Mouse (Mus musculus) midbrain, postnatal 0 days (tissue): ENCODE data around the gene Tmbim7. TPM values are rescaled to one million over a fixed set of nuclear protein-coding genes. Genes with fewer than 3 reads are reported as not detected.

ENCODE experiments used
- ATAC-seq: fragments of 200-750 bp; cut with Nextera tagmentation; 2 replicates; pipeline ENCODE4 v1.8.0; 2017; ENCODE audit warnings: moderate number of reproducible peaks, mild to moderate bottlenecking, moderate TSS enrichment, moderate library complexity; ENCODE audit not compliant: low FRiP score
- DNase-seq: peaks from one replicate; pipeline ENCODE4 v3.0.0-alpha.2; 2015; ENCODE audit warnings: low spot score
- H3K27ac ChIP-seq: fragments of 300-500 bp; sonication (generic); 2 replicates; pipeline ENCODE4 v1.5.1; 2014; ENCODE audit warnings: low read depth, mild to moderate bottlenecking, low read length, mixed read lengths
- H3K27me3 ChIP-seq: fragments of 300-500 bp; sonication (generic); 2 replicates; pipeline ENCODE4 v1.6.1; 2014; ENCODE audit warnings: low read length, control low read depth, mixed read lengths; ENCODE audit not compliant: insufficient read depth
- H3K36me3 ChIP-seq: fragments of 300-500 bp; sonication (generic); 2 replicates; pipeline ENCODE4 v1.6.1; 2014; ENCODE audit warnings: low read length, control low read depth, mixed read lengths; ENCODE audit not compliant: insufficient read depth
- H3K4me1 ChIP-seq: fragments of 300-500 bp; sonication (generic); 2 replicates; pipeline ENCODE4 v1.6.1; 2014; ENCODE audit warnings: mild to moderate bottlenecking, control low read depth, antibody characterized with exemption, low read length, mixed read lengths; ENCODE audit not compliant: insufficient read depth
- H3K4me2 ChIP-seq: fragments of 300-500 bp; sonication (generic); 2 replicates; pipeline ENCODE4 v1.6.1; 2014; ENCODE audit warnings: low read depth, mild to moderate bottlenecking, low read length, mixed read lengths; ENCODE audit not compliant: poor library complexity, severe bottlenecking
- H3K4me3 ChIP-seq: fragments of 300-500 bp; sonication (generic); 2 replicates; pipeline ENCODE4 v1.5.1; 2014; ENCODE audit warnings: low read depth, mild to moderate bottlenecking, low read length, moderate library complexity
- H3K9ac ChIP-seq: fragments of 300-500 bp; sonication (generic); replicated peaks from 2 replicates; pipeline ENCODE4 v1.6.1; 2014; ENCODE audit warnings: mild to moderate bottlenecking, low read length, moderate library complexity, mixed read lengths; ENCODE audit not compliant: poor library complexity, severe bottlenecking
- H3K9me3 ChIP-seq: fragments of 300-500 bp; sonication (generic); 2 replicates; pipeline ENCODE4 v1.6.1; 2016; ENCODE audit warnings: low read length, control low read depth
- CTCF ChIP-seq: IDR thresholded peaks from 2 replicates; pipeline ENCODE4 v1.5.1; 2016; ENCODE audit warnings: antibody characterized with exemption, mild to moderate bottlenecking
- WGBS: fragments of 180-500 bp; shearing (Covaris S2); extraction: QIAGEN DNeasy Blood & Tissue Kit; methylation state at CpG from one replicate; pipeline ENCODE4 v1.1.7; 2014; 5-methylcytosine and 5-hydroxymethylcytosine counted together
- polyA plus RNA-seq: library from polyadenylated mRNA; unstranded; fragments of >200 nt; fragmentation: Nextera tagmentation; extraction: Ambion mirVana; gene quantifications from 2 replicates; pipeline ENCODE4 v1.2.1, GENCODE M21; 2015
- total RNA-seq: library from RNA; depleted of rRNA; stranded (reverse); fragments of >200 nt; gene quantifications from 2 replicates; pipeline ENCODE4 v1.2.3, GENCODE M21; 2014

Tmbim7 gene
- total and polyA plus RNA-seq, 2 experiments from 2014 or later, result not detected

- H3K36me3 ChIP-seq, result peaks cover 21% of the 10 kb centered on the region
- H3K27me3 ChIP-seq, result no peaks in the 10 kb centered on the region
- no peak overlapping the region for H3K27ac ChIP-seq
- H3K4me3 ChIP-seq, result no peak overlapping the region
- no peaks in the 10 kb centered on the region for H3K4me1 ChIP-seq
- 55% methylated on average over 16 of the region's 16 CpGs for WGBS
- no peak for TF ChIP-seq CTCF
- H3K9me3 ChIP-seq, result no peaks in the 10 kb centered on the region
- DNase-seq (peak; percentile 5), ATAC-seq (no peak)
- H3K9ac ChIP-seq, result no peak overlapping the region
- H3K4me2 ChIP-seq, result no peak overlapping the region
Measured at GRCm38 (mm10) chr5:3631512-3632271, 19.3 kb upstream of the Tmbim7 start.

GRCm38 (mm10) chr5:3632285-3632684, 18.7 kb upstream of the Tmbim7 start:
- H3K4me1 ChIP-seq, result no peaks in the 10 kb centered on the region
- WGBS, result 85% methylated on average over 5 of the region's 5 CpGs
- no peak overlapping the region for H3K27ac ChIP-seq
- no peak for TF ChIP-seq CTCF
- H3K4me2 ChIP-seq, result no peak overlapping the region
- DNase-seq, result no peak
- no peaks in the 10 kb centered on the region for H3K27me3 ChIP-seq
- H3K9ac ChIP-seq, result no peak overlapping the region
- H3K36me3 ChIP-seq, result peaks cover 16% of the 10 kb centered on the region; the same call in 1 of the 2 replicates
- ATAC-seq, result peak; percentile 49; the same call in 1 of the 2 replicates
- no peak overlapping the region for H3K4me3 ChIP-seq
- H3K9me3 ChIP-seq, result no peaks in the 10 kb centered on the region

- H3K9me3 ChIP-seq, result no peaks in the 10 kb centered on the region
- H3K4me1 ChIP-seq, result no peaks in the 10 kb centered on the region
- no peak overlapping the region for H3K4me3 ChIP-seq
- ATAC-seq, result no peak
- H3K27me3 ChIP-seq, result no peaks in the 10 kb centered on the region
- no peak for TF ChIP-seq CTCF
- H3K27ac ChIP-seq, result no peak overlapping the region
- WGBS, result 95% methylated on average over 13 of the region's 13 CpGs
- peaks cover 16% of the 10 kb centered on the region; the same call in 1 of the 2 replicates for H3K36me3 ChIP-seq
- DNase-seq, result no peak
- H3K9ac ChIP-seq, result no peak overlapping the region
- H3K4me2 ChIP-seq, result no peak overlapping the region
Measured at GRCm38 (mm10) chr5:3633315-3633714, 17.7 kb upstream of the Tmbim7 start.

GRCm38 (mm10) chr5:3633951-3634350, 17.0 kb upstream of the Tmbim7 start:
- Histone ChIP-seq H3K4me1 (no peaks in the 10 kb centered on the region), H3K27ac (no peak overlapping the region), H3K27me3 (no peaks in the 10 kb centered on the region), H3K4me3 (no peak overlapping the region), H3K9ac (no peak overlapping the region), H3K9me3 (no peaks in the 10 kb centered on the region), H3K4me2 (no peak overlapping the region), H3K36me3 (peaks cover 16% of the 10 kb centered on the region; the same call in 1 of the 2 replicates)
- peak; percentile 55 for TF ChIP-seq CTCF
- 62% methylated on average over 4 of the region's 4 CpGs for WGBS
- peak; percentile 10 for DNase-seq
- no peak for ATAC-seq

GRCm38 (mm10) chr5:3635286-3635685, 15.7 kb upstream of the Tmbim7 start:
- TF ChIP-seq CTCF, result no peak
- DNase-seq (no peak), ATAC-seq (no peak)
- Histone ChIP-seq H3K36me3 (peaks cover 11% of the 10 kb centered on the region; the same call in 1 of the 2 replicates), H3K4me3 (no peak overlapping the region), H3K4me2 (no peak overlapping the region), H3K4me1 (no peaks in the 10 kb centered on the region), H3K9ac (no peak overlapping the region), H3K27me3 (no peaks in the 10 kb centered on the region), H3K27ac (no peak overlapping the region), H3K9me3 (no peaks in the 10 kb centered on the region)
- 89% methylated on average over 8 of the region's 8 CpGs for WGBS

- H3K9me3 ChIP-seq, result no peaks in the 10 kb centered on the region
- WGBS, result 94% methylated on average over 6 of the region's 6 CpGs
- H3K4me2 ChIP-seq, result no peak overlapping the region
- no peak overlapping the region for H3K9ac ChIP-seq
- peaks cover 16% of the 10 kb centered on the region for H3K36me3 ChIP-seq
- ATAC-seq, result no peak
- no peak for TF ChIP-seq CTCF
- H3K4me1 ChIP-seq, result 0 out of 2 replicates have a peak, but pooled peaks cover 3% of the 10 kb centered on the region
- DNase-seq, result no peak
- no peak overlapping the region for H3K27ac ChIP-seq
- no peaks in the 10 kb centered on the region for H3K27me3 ChIP-seq
- no peak overlapping the region for H3K4me3 ChIP-seq
Measured at GRCm38 (mm10) chr5:3644621-3645020, 6.4 kb upstream of the Tmbim7 start.
